In the genomic region with DNA sequence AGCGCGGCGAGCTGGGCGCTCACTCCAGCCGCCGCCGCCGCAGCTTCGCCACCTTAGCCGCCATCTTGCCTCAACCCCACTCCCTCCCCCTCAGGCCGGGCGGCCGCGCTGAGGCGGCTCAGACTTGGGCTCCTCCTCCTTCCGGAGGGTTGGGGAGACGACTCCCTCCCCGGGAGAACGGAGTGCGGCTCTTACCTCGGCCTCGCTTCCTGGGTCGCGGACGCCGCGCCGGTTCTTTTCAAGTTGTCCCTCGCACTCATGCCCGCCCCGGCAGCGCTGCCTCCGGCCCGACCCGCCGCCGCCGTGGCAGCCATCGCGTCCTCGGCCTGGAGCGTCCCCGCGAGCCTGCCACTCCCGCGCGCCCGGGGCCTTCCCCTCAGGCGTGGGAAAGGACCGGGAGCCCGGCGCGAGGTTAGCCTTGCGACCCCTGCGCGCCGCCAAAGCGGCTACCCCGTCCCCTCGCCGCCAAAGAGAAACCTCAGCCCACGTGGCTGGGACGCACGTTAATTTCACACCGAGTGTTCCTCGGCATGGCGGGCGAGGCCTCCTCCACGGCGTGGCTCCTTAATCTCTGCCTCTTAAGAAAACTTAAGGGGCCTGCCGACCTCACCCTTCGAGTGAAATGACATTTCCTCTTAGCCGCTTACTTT, we compare ENCODE assay signal across 8 mouse cellular contexts. TPM values are rescaled to one million over a fixed set of nuclear protein-coding genes. Genes with fewer than 3 reads are reported as not detected.
DNase-seq lines count a peak whose midpoint lies in the region; ATAC-seq and TF ChIP-seq lines count a peak whose summit lies in the region.

No protein-coding gene starts in this region.

- no peaks in the 10 kb centered on the region for H3K27me3 ChIP-seq in hindbrain, embryonic 11.5 days (ENCODE audit: control insufficient read depth, insufficient read depth, low read length)
- H3K27me3 ChIP-seq in lung, postnatal 0 days (replicated peaks; ENCODE audit: insufficient read depth, low read length): no peaks in the 10 kb centered on the region

- 1% methylated on average over 61 of the region's 73 CpGs for WGBS in hindbrain, embryonic 11.5 days
- 2% methylated on average over 58 of the region's 73 CpGs for WGBS in lung, postnatal 0 days

- H3K36me3 ChIP-seq in hindbrain, embryonic 11.5 days (ENCODE audit: control insufficient read depth, insufficient read depth, low read length): no peaks in the 10 kb centered on the region
- H3K36me3 ChIP-seq in lung, postnatal 0 days (ENCODE audit: insufficient read depth, low read length): no peaks in the 10 kb centered on the region

- peak overlapping the region; percentile 80 for H3K4me2 ChIP-seq in hindbrain, embryonic 11.5 days (replicated peaks; ENCODE audit: low read depth, low read length)
- peak overlapping the region; percentile 91 for H3K4me2 ChIP-seq in lung, postnatal 0 days (replicated peaks; ENCODE audit: low read depth, low read length)

- ATAC-seq in hindbrain, embryonic 11.5 days (ENCODE audit: low FRiP score): peak; percentile 95
- ATAC-seq in lung, postnatal 0 days: peak; percentile 97

- no peak for TF ChIP-seq EP300 in lung, postnatal 0 days (IDR thresholded peaks at IDR 0.05)

- peak; percentile 96 for DNase-seq in Muller cell, postnatal 12 days (ENCODE audit: inconsistent ontology term)
- DNase-seq in cerebellum, adult 9-11 months: peak; percentile 90
- peak; percentile 57 to 86 for DNase-seq in frontal cortex, adult 2 months (ENCODE audit: extremely low spot score in 1 of 2, low spot score in 1 of 2)
- DNase-seq in hindbrain, embryonic 11.5 days (ENCODE audit: low spot score): peak; percentile 89
- DNase-seq in layer of hippocampus, postnatal 10 days (ENCODE audit: low spot score in 2 of 2): peak; percentile 84 to 88
- peak; percentile 96 for DNase-seq in lung, postnatal 0 days (ENCODE audit: low spot score)
- DNase-seq in ovary, postnatal 10 days (ENCODE audit: low spot score): peak; percentile 84
- DNase-seq in thymus, postnatal 0 days (ENCODE audit: low spot score): peak; percentile 95

- H3K9me3 ChIP-seq in hindbrain, embryonic 11.5 days (ENCODE audit: control insufficient read depth, low read length): no peaks in the 10 kb centered on the region
- no peaks in the 10 kb centered on the region for H3K9me3 ChIP-seq in lung, postnatal 0 days (ENCODE audit: low read length)

- no peaks in the 10 kb centered on the region for H3K4me1 ChIP-seq in hindbrain, embryonic 11.5 days (replicated peaks; ENCODE audit: control insufficient read depth, insufficient read depth, low read length)
- H3K4me1 ChIP-seq in lung, postnatal 0 days (ENCODE audit: insufficient read depth, low read depth, low read length): no peaks in the 10 kb centered on the region

- H3K9ac ChIP-seq in hindbrain, embryonic 11.5 days (ENCODE audit: low read depth, low read length): peak overlapping the region; percentile 99
- peak overlapping the region; percentile 97 for H3K9ac ChIP-seq in lung, postnatal 0 days (replicated peaks; ENCODE audit: low read depth)

- 0 out of 2 replicates have a peak, but pooled peaks have one; percentile 19 for TF ChIP-seq CTCF in lung, postnatal 0 days (IDR thresholded peaks at IDR 0.05)

- H3K4me3 ChIP-seq in hindbrain, embryonic 11.5 days (ENCODE audit: low read depth, low read length): peak overlapping the region; percentile 78
- peak overlapping the region; percentile 99 for H3K4me3 ChIP-seq in lung, postnatal 0 days (ENCODE audit: low read depth, low read length)

- H3K27ac ChIP-seq in hindbrain, embryonic 11.5 days (ENCODE audit: low read depth, low read length): peak overlapping the region; percentile 99
- H3K27ac ChIP-seq in lung, postnatal 0 days (ENCODE audit: low read length): peak overlapping the region; percentile 99

RNA-seq across cellular contexts. Expression of a gene that starts 0.9 kb away (rescaled TPM):
- polyA plus RNA-seq in frontal cortex, adult 2 months (2012; rRNA removed): 7.9 and 10.0 TPM in 2 replicates
- 13.6 and 13.7 TPM in 2 replicates for polyA plus RNA-seq in hindbrain, embryonic 11.5 days (2014; fragmentation: Nextera tagmentation; extraction: Ambion mirVana)
- 1 to 10 TPM; 7.0 to 7.6 TPM for total RNA-seq in layer of hippocampus, postnatal 10 days (2021)
- 4.8 and 5.0 TPM in 2 replicates for polyA plus RNA-seq in lung, postnatal 0 days (2015; fragmentation: Nextera tagmentation; extraction: Ambion mirVana)
- 6.8 and 7.6 TPM in 2 replicates for polyA plus RNA-seq in thymus, postnatal 0 days (2015; fragmentation: Nextera tagmentation; extraction: Ambion mirVana)

RNA-seq across cellular contexts. Expression of a gene that starts 1.0 kb away (rescaled TPM):
- polyA plus RNA-seq in frontal cortex, adult 2 months (2012; rRNA removed): 128 and 149 TPM in 2 replicates
- polyA plus RNA-seq in hindbrain, embryonic 11.5 days (2014; fragmentation: Nextera tagmentation; extraction: Ambion mirVana): 170 and 189 TPM in 2 replicates
- total RNA-seq in layer of hippocampus, postnatal 10 days (2021): 100 to 1,000 TPM; 250 to 284 TPM
- polyA plus RNA-seq in lung, postnatal 0 days (2015; fragmentation: Nextera tagmentation; extraction: Ambion mirVana): 103 and 128 TPM in 2 replicates
- 181 and 220 TPM in 2 replicates for polyA plus RNA-seq in thymus, postnatal 0 days (2015; fragmentation: Nextera tagmentation; extraction: Ambion mirVana)

Comparison
In these comparisons a context has a peak if more than half of its experiments do, and no peak if none do; other contexts are left out.
1. Peak in every context shown above with its lines: DNase-seq, ATAC-seq, H3K4me3 ChIP-seq and H3K27ac ChIP-seq.